Mouse (Mus musculus): ENCODE measurements around the gene Ablim2. TPM values are rescaled to one million over a fixed set of nuclear protein-coding genes. Genes with fewer than 3 reads are reported as not detected.

Ablim2 gene
- polyA plus RNA-seq, 1 experiment from 2014 or later = 9.6 TPM

- no peak overlapping the region for H3K4me2 ChIP-seq (ENCODE audit: low read length)
- H3K9me3 ChIP-seq (ENCODE audit: control insufficient read depth, low read length) = no peaks in the 10 kb centered on the region
- H3K27me3 ChIP-seq (ENCODE audit: control insufficient read depth, insufficient read depth, low read length) = no peaks in the 10 kb centered on the region
- no peak overlapping the region for H3K4me3 ChIP-seq (replicated peaks; ENCODE audit: low read depth, low read length)
- H3K9ac ChIP-seq (replicated peaks; ENCODE audit: low read length) = no peak overlapping the region
- H3K36me3 ChIP-seq (ENCODE audit: control insufficient read depth, insufficient read depth, low read length) = no peaks in the 10 kb centered on the region
- H3K4me1 ChIP-seq (ENCODE audit: control insufficient read depth, insufficient read depth, low read length) = no peaks in the 10 kb centered on the region
- ATAC-seq (ENCODE audit: low FRiP score, low TSS enrichment) (no peak), DNase-seq (no peak)
- no peak overlapping the region for H3K27ac ChIP-seq (replicated peaks; ENCODE audit: low read depth, low read length)
- 86% methylated on average over 5 of the region's 5 CpGs for WGBS
Observed at GRCm38 (mm10) chr5:35803416-35803815, 45.7 kb downstream of the Ablim2 start.

- no peak for DNase-seq
- Histone ChIP-seq H3K9me3 (ENCODE audit: control insufficient read depth, low read length) (no peaks in the 10 kb centered on the region), H3K4me1 (ENCODE audit: control insufficient read depth, insufficient read depth, low read length) (no peaks in the 10 kb centered on the region), H3K27ac (replicated peaks; ENCODE audit: low read depth, low read length) (no peak overlapping the region), H3K27me3 (ENCODE audit: control insufficient read depth, insufficient read depth, low read length) (no peaks in the 10 kb centered on the region), H3K36me3 (ENCODE audit: control insufficient read depth, insufficient read depth, low read length) (no peaks in the 10 kb centered on the region), H3K4me3 (replicated peaks; ENCODE audit: low read depth, low read length) (no peak overlapping the region), H3K9ac (replicated peaks; ENCODE audit: low read length) (no peak overlapping the region), H3K4me2 (ENCODE audit: low read length) (no peak overlapping the region)
- WGBS = 89% methylated on average over 4 of the region's 4 CpGs
- no peak for ATAC-seq (ENCODE audit: low FRiP score, low TSS enrichment)
Observed at GRCm38 (mm10) chr5:35804685-35805084, 47.0 kb downstream of the Ablim2 start.

GRCm38 (mm10) chr5:35805209-35805608 is 47.5 kb downstream of the Ablim2 start:
- H3K27me3 ChIP-seq (ENCODE audit: control insufficient read depth, insufficient read depth, low read length) = no peaks in the 10 kb centered on the region
- no peaks in the 10 kb centered on the region for H3K9me3 ChIP-seq (ENCODE audit: control insufficient read depth, low read length)
- H3K27ac ChIP-seq (replicated peaks; ENCODE audit: low read depth, low read length) = no peak overlapping the region
- H3K4me1 ChIP-seq (ENCODE audit: control insufficient read depth, insufficient read depth, low read length) = no peaks in the 10 kb centered on the region
- no peaks in the 10 kb centered on the region for H3K36me3 ChIP-seq (ENCODE audit: control insufficient read depth, insufficient read depth, low read length)
- H3K4me3 ChIP-seq (replicated peaks; ENCODE audit: low read depth, low read length) = no peak overlapping the region
- WGBS = 86% methylated on average over 3 of the region's 3 CpGs
- no peak for ATAC-seq (ENCODE audit: low FRiP score, low TSS enrichment)
- DNase-seq = no peak
- H3K9ac ChIP-seq (replicated peaks; ENCODE audit: low read length) = no peak overlapping the region
- H3K4me2 ChIP-seq (ENCODE audit: low read length) = no peak overlapping the region

GRCm38 (mm10) chr5:35807018-35807417 is 49.3 kb downstream of the Ablim2 start:
- no peak overlapping the region for H3K4me3 ChIP-seq (replicated peaks; ENCODE audit: low read depth, low read length)
- H3K36me3 ChIP-seq (ENCODE audit: control insufficient read depth, insufficient read depth, low read length) = no peaks in the 10 kb centered on the region
- no peak for ATAC-seq (ENCODE audit: low FRiP score, low TSS enrichment)
- no peaks in the 10 kb centered on the region for H3K4me1 ChIP-seq (ENCODE audit: control insufficient read depth, insufficient read depth, low read length)
- no peak overlapping the region for H3K27ac ChIP-seq (replicated peaks; ENCODE audit: low read depth, low read length)
- H3K9ac ChIP-seq (replicated peaks; ENCODE audit: low read length) = no peak overlapping the region
- H3K27me3 ChIP-seq (ENCODE audit: control insufficient read depth, insufficient read depth, low read length) = no peaks in the 10 kb centered on the region
- no peak for DNase-seq
- H3K9me3 ChIP-seq (ENCODE audit: control insufficient read depth, low read length) = no peaks in the 10 kb centered on the region
- WGBS = 85% methylated on average over 8 of the region's 8 CpGs
- no peak overlapping the region for H3K4me2 ChIP-seq (ENCODE audit: low read length)

- WGBS = 57% methylated on average over 3 of the region's 3 CpGs
- Histone ChIP-seq H3K27me3 (ENCODE audit: control insufficient read depth, insufficient read depth, low read length) (no peaks in the 10 kb centered on the region), H3K36me3 (ENCODE audit: control insufficient read depth, insufficient read depth, low read length) (no peaks in the 10 kb centered on the region), H3K4me2 (ENCODE audit: low read length) (no peak overlapping the region), H3K27ac (replicated peaks; ENCODE audit: low read depth, low read length) (no peak overlapping the region), H3K9ac (replicated peaks; ENCODE audit: low read length) (no peak overlapping the region), H3K9me3 (ENCODE audit: control insufficient read depth, low read length) (no peaks in the 10 kb centered on the region), H3K4me1 (ENCODE audit: control insufficient read depth, insufficient read depth, low read length) (peaks cover 12% of the 10 kb centered on the region; the same call in 1 of the 2 replicates), H3K4me3 (replicated peaks; ENCODE audit: low read depth, low read length) (no peak overlapping the region)
- ATAC-seq (ENCODE audit: low FRiP score, low TSS enrichment) = no peak
- DNase-seq = no peak
Observed at GRCm38 (mm10) chr5:35810526-35810925, 52.8 kb downstream of the Ablim2 start.

- ATAC-seq (ENCODE audit: low FRiP score, low TSS enrichment) = no peak
- no peak overlapping the region for H3K27ac ChIP-seq (replicated peaks; ENCODE audit: low read depth, low read length)
- 87% methylated on average over 13 of the region's 13 CpGs for WGBS
Observed at GRCm38 (mm10) chr5:35811639-35812295, 54.1 kb downstream of the Ablim2 start.

GRCm38 (mm10) chr5:35814334-35814941 is 56.8 kb downstream of the Ablim2 start:
- H3K9ac ChIP-seq (replicated peaks; ENCODE audit: low read length) = no peak overlapping the region

More at GRCm38 (mm10) chr5:35811639-35812295, 54.1 kb downstream of the Ablim2 start:
- H3K27me3 ChIP-seq (ENCODE audit: control insufficient read depth, insufficient read depth, low read length) = no peaks in the 10 kb centered on the region
- H3K4me2 ChIP-seq (ENCODE audit: low read length) = no peak overlapping the region
- no peak overlapping the region for H3K4me3 ChIP-seq (replicated peaks; ENCODE audit: low read depth, low read length)
- H3K9me3 ChIP-seq (ENCODE audit: control insufficient read depth, low read length) = no peaks in the 10 kb centered on the region
- H3K36me3 ChIP-seq (ENCODE audit: control insufficient read depth, insufficient read depth, low read length) = no peaks in the 10 kb centered on the region
- peaks cover 12% of the 10 kb centered on the region; the same call in 1 of the 2 replicates for H3K4me1 ChIP-seq (ENCODE audit: control insufficient read depth, insufficient read depth, low read length)
- H3K9ac ChIP-seq (replicated peaks; ENCODE audit: low read length) = no peak overlapping the region
- DNase-seq = no peak

GRCm38 (mm10) chr5:35815051-35815450 is 57.4 kb downstream of the Ablim2 start:
- Histone ChIP-seq H3K27me3 (ENCODE audit: control insufficient read depth, insufficient read depth, low read length) (no peaks in the 10 kb centered on the region), H3K4me3 (replicated peaks; ENCODE audit: low read depth, low read length) (no peak overlapping the region), H3K9ac (replicated peaks; ENCODE audit: low read length) (no peak overlapping the region), H3K4me2 (ENCODE audit: low read length) (no peak overlapping the region), H3K9me3 (ENCODE audit: control insufficient read depth, low read length) (no peaks in the 10 kb centered on the region), H3K36me3 (ENCODE audit: control insufficient read depth, insufficient read depth, low read length) (no peaks in the 10 kb centered on the region), H3K27ac (replicated peaks; ENCODE audit: low read depth, low read length) (no peak overlapping the region), H3K4me1 (ENCODE audit: control insufficient read depth, insufficient read depth, low read length) (peaks cover 12% of the 10 kb centered on the region; the same call in 1 of the 2 replicates)
- ATAC-seq (ENCODE audit: low FRiP score, low TSS enrichment) (0 out of 2 replicates have a peak, but pooled peaks have one; percentile 17), DNase-seq (peak; percentile 76)
- WGBS = 28% methylated on average over 2 of the region's 2 CpGs

More at GRCm38 (mm10) chr5:35814334-35814941, 56.8 kb downstream of the Ablim2 start:
- H3K27me3 ChIP-seq (ENCODE audit: control insufficient read depth, insufficient read depth, low read length) = no peaks in the 10 kb centered on the region
- no peaks in the 10 kb centered on the region for H3K36me3 ChIP-seq (ENCODE audit: control insufficient read depth, insufficient read depth, low read length)
- ATAC-seq (ENCODE audit: low FRiP score, low TSS enrichment) (no peak), DNase-seq (peak; percentile 47)
- no peaks in the 10 kb centered on the region for H3K9me3 ChIP-seq (ENCODE audit: control insufficient read depth, low read length)
- H3K27ac ChIP-seq (replicated peaks; ENCODE audit: low read depth, low read length) = no peak overlapping the region; the same call in 1 of the 2 replicates
- H3K4me3 ChIP-seq (replicated peaks; ENCODE audit: low read depth, low read length) = no peak overlapping the region
- WGBS = 62% methylated on average over 15 of the region's 15 CpGs
- H3K4me1 ChIP-seq (ENCODE audit: control insufficient read depth, insufficient read depth, low read length) = peaks cover 12% of the 10 kb centered on the region; the same call in 1 of the 2 replicates
- no peak overlapping the region for H3K4me2 ChIP-seq (ENCODE audit: low read length)

GRCm38 (mm10) chr5:35817266-35817665 is 59.6 kb downstream of the Ablim2 start:
- WGBS = 87% methylated on average over 3 of the region's 5 CpGs
- no peak overlapping the region for H3K4me3 ChIP-seq (replicated peaks; ENCODE audit: low read depth, low read length)

More at GRCm38 (mm10) chr5:35817266-35817665, 59.6 kb downstream of the Ablim2 start:
- no peaks in the 10 kb centered on the region for H3K9me3 ChIP-seq (ENCODE audit: control insufficient read depth, low read length)
- ATAC-seq (ENCODE audit: low FRiP score, low TSS enrichment) (no peak), DNase-seq (no peak)
- H3K9ac ChIP-seq (replicated peaks; ENCODE audit: low read length) = no peak overlapping the region
- no peaks in the 10 kb centered on the region for H3K36me3 ChIP-seq (ENCODE audit: control insufficient read depth, insufficient read depth, low read length)
- no peaks in the 10 kb centered on the region for H3K27me3 ChIP-seq (ENCODE audit: control insufficient read depth, insufficient read depth, low read length)
- H3K27ac ChIP-seq (replicated peaks; ENCODE audit: low read depth, low read length) = no peak overlapping the region
- no peak overlapping the region for H3K4me2 ChIP-seq (ENCODE audit: low read length)
- peaks cover 12% of the 10 kb centered on the region; the same call in 1 of the 2 replicates for H3K4me1 ChIP-seq (ENCODE audit: control insufficient read depth, insufficient read depth, low read length)
